Mouse (Mus musculus) liver, adult 2 months (tissue): ENCODE data around the gene Ift43.

Experiments
- CTCF ChIP-seq: fragments of 200-500 bp; IDR thresholded peaks from 2 replicates; pipeline ENCODE4 v1.5.1; 2011; ENCODE audit warnings: low read depth, low read length, control low read depth
- POLR2A ChIP-seq: fragments of 200-500 bp; IDR thresholded peaks from 2 replicates; pipeline ENCODE4 v1.6.1; 2011; ENCODE audit warnings: low read length, control low read depth; ENCODE audit not compliant: insufficient read depth; ENCODE audit errors: extremely low read depth

GRCm38 (mm10) chr12:86047376-86047775, 35.0 kb upstream of the Ift43 start:
- TF ChIP-seq CTCF (no peak), POLR2A (no peak)
